Mouse (Mus musculus) heart, postnatal 0 days (tissue): ENCODE measurements around the gene Hivep1. TPM values are rescaled to one million over a fixed set of nuclear protein-coding genes. Genes with fewer than 3 reads are reported as not detected.

Experiments used
- ATAC-seq: fragments of 200-750 bp; cut with Nextera tagmentation; 2 replicates; pipeline ENCODE4 v1.8.0; 2017; ENCODE audit warnings: low read depth, moderate number of reproducible peaks, moderate library complexity; ENCODE audit not compliant: insufficient read depth
- DNase-seq: peaks from one replicate; pipeline ENCODE4 v3.0.0-alpha.2; 2016; ENCODE audit warnings: low spot score
- H3K27ac ChIP-seq: fragments of 300-500 bp; sonication (generic); 2 replicates; pipeline ENCODE4 v1.5.1; 2014; ENCODE audit warnings: low read depth, mild to moderate bottlenecking
- H3K27me3 ChIP-seq: fragments of 300-500 bp; sonication (generic); 2 replicates; pipeline ENCODE4 v1.6.1; 2014; ENCODE audit warnings: low read length, mixed read lengths; ENCODE audit not compliant: control insufficient read depth, insufficient read depth
- H3K36me3 ChIP-seq: fragments of 300-500 bp; sonication (generic); replicated peaks from 2 replicates; pipeline ENCODE4 v1.6.1; 2014; ENCODE audit warnings: low read length, mixed read lengths; ENCODE audit not compliant: control insufficient read depth, insufficient read depth
- H3K4me1 ChIP-seq: fragments of 300-500 bp; sonication (generic); 2 replicates; pipeline ENCODE4 v1.6.1; 2014; ENCODE audit warnings: antibody characterized with exemption; ENCODE audit not compliant: control insufficient read depth, insufficient read depth
- H3K4me2 ChIP-seq: fragments of 300-500 bp; sonication (generic); 2 replicates; pipeline ENCODE4 v1.6.1; 2014; ENCODE audit warnings: low read depth, mild to moderate bottlenecking, low read length, moderate library complexity
- H3K4me3 ChIP-seq: fragments of 300-500 bp; sonication (generic); 2 replicates; pipeline ENCODE4 v1.5.1; 2014; ENCODE audit warnings: low read depth, low read length
- H3K9ac ChIP-seq: fragments of 300-500 bp; sonication (generic); replicated peaks from 2 replicates; pipeline ENCODE4 v1.6.1; 2014; ENCODE audit warnings: low read depth, low read length, mixed read lengths
- H3K9me3 ChIP-seq: fragments of 300-500 bp; sonication (generic); replicated peaks from 2 replicates; pipeline ENCODE4 v1.6.1; 2016; ENCODE audit warnings: low read length; ENCODE audit not compliant: control insufficient read depth
- CTCF ChIP-seq: IDR thresholded peaks from 2 replicates; pipeline ENCODE4 v1.5.1; 2016; ENCODE audit warnings: antibody characterized with exemption, control low read depth, low read depth
- EP300 ChIP-seq: IDR thresholded peaks from 2 replicates; pipeline ENCODE4 v1.6.1; 2016; ENCODE audit warnings: antibody characterized with exemption, low read depth
- WGBS: fragments of 180-500 bp; shearing (Covaris S2); extraction: QIAGEN DNeasy Blood & Tissue Kit; methylation state at CpG from one replicate; pipeline ENCODE4 v1.1.7; 2014; 5-methylcytosine and 5-hydroxymethylcytosine counted together
- polyA plus RNA-seq: library from polyadenylated mRNA; unstranded; fragments of >200 nt; fragmentation: Nextera tagmentation; extraction: Ambion mirVana; gene quantifications from 2 replicates; pipeline ENCODE4 v1.2.1, GENCODE M21; 2015
- total RNA-seq: library from RNA; depleted of rRNA; stranded (reverse); fragments of >200 nt; gene quantifications from 2 replicates; pipeline ENCODE4 v1.2.3, GENCODE M21; 2014; ENCODE audit warnings: low replicate concordance; rRNA removed

Hivep1 gene
- total RNA-seq (14.0 and 33.5 TPM in 2 replicates), polyA plus RNA-seq (3.7 and 4.1 TPM in 2 replicates)

- peak within 1 kb of the TSS; percentile 86 for H3K9ac ChIP-seq
- H3K27ac ChIP-seq, result peak within 1 kb of the TSS; percentile 92
- whole genome bisulfite sequencing, result under 1% methylated on average over 70 of the region's 100 CpGs
- peaks cover 17% of the 10 kb centered on the region; the same call in 1 of the 2 replicates for H3K4me1 ChIP-seq
- H3K4me3 ChIP-seq, result peak within 1 kb of the TSS; percentile 93
- H3K27me3 ChIP-seq, result no peaks in the 10 kb centered on the region
- no peaks in the 10 kb centered on the region for H3K9me3 ChIP-seq
- peak; percentile 55 for DNase-seq
- peaks cover 17% of the 10 kb centered on the region for H3K36me3 ChIP-seq
- ATAC-seq, result peak; percentile 27
- TF ChIP-seq CTCF (no peak), EP300 (no peak)
- peak within 1 kb of the TSS; percentile 97 for H3K4me2 ChIP-seq
Measured at GRCm38 (mm10) chr13:42051961-42052695, at the start of gene Hivep1. Gene Hivep1 (plus strand): TSS chr13:42052021.

GRCm38 (mm10) chr13:42015484-42016045 is 36.3 kb upstream of the Hivep1 start:
- 72% methylated on average over 10 of the region's 10 CpGs for WGBS

GRCm38 (mm10) chr13:42016218-42016617 is 35.6 kb upstream of the Hivep1 start:
- no peaks in the 10 kb centered on the region for H3K36me3 ChIP-seq
- H3K27me3 ChIP-seq, result no peaks in the 10 kb centered on the region
- TF ChIP-seq EP300, result no peak
- TF ChIP-seq CTCF, result no peak
- no peak overlapping the region for H3K9ac ChIP-seq
- H3K27ac ChIP-seq, result no peak overlapping the region
- no peaks in the 10 kb centered on the region for H3K9me3 ChIP-seq
- ATAC-seq (no peak), DNase-seq (no peak)
- no peak overlapping the region for H3K4me3 ChIP-seq
- no peaks in the 10 kb centered on the region for H3K4me1 ChIP-seq
- H3K4me2 ChIP-seq, result no peak overlapping the region
- 75% methylated on average over 5 of the region's 5 CpGs for WGBS

More at GRCm38 (mm10) chr13:42015484-42016045, 36.3 kb upstream of the Hivep1 start:
- ATAC-seq (no peak), DNase-seq (no peak)
- Histone ChIP-seq H3K9ac (no peak overlapping the region), H3K9me3 (no peaks in the 10 kb centered on the region), H3K4me1 (no peaks in the 10 kb centered on the region), H3K4me2 (no peak overlapping the region), H3K27me3 (no peaks in the 10 kb centered on the region), H3K27ac (no peak overlapping the region), H3K36me3 (no peaks in the 10 kb centered on the region), H3K4me3 (no peak overlapping the region)
- no peak for TF ChIP-seq CTCF
- TF ChIP-seq EP300, result no peak

- Histone ChIP-seq H3K4me2 (no peak overlapping the region), H3K4me1 (no peaks in the 10 kb centered on the region), H3K27ac (no peak overlapping the region), H3K4me3 (no peak overlapping the region), H3K9me3 (no peaks in the 10 kb centered on the region), H3K36me3 (no peaks in the 10 kb centered on the region), H3K27me3 (no peaks in the 10 kb centered on the region), H3K9ac (no peak overlapping the region)
- TF ChIP-seq CTCF (no peak), EP300 (no peak)
- no peak for ATAC-seq
- 58% methylated on average over 2 of the region's 2 CpGs for WGBS
- DNase-seq, result no peak
Measured at GRCm38 (mm10) chr13:42018356-42018755, 33.5 kb upstream of the Hivep1 start.

GRCm38 (mm10) chr13:42041203-42041602 is 10.6 kb upstream of the Hivep1 start:
- H3K9ac ChIP-seq, result no peak overlapping the region
- no peak for ATAC-seq
- 5% methylated on average over 2 of the region's 2 CpGs for WGBS
- no peak overlapping the region for H3K4me2 ChIP-seq
- no peak for DNase-seq
- no peaks in the 10 kb centered on the region for H3K36me3 ChIP-seq
- no peaks in the 10 kb centered on the region for H3K9me3 ChIP-seq
- no peaks in the 10 kb centered on the region for H3K4me1 ChIP-seq
- no peak for TF ChIP-seq CTCF
- no peak for TF ChIP-seq EP300
- H3K27me3 ChIP-seq, result no peaks in the 10 kb centered on the region
- no peak overlapping the region for H3K4me3 ChIP-seq
- H3K27ac ChIP-seq, result no peak overlapping the region
